Mouse (Mus musculus) neural tube, embryonic 11.5 days (tissue): ENCODE results near the gene Hexb. TPM values are rescaled to one million over a fixed set of nuclear protein-coding genes. Genes with fewer than 3 reads are reported as not detected.
"Not testable (repeated sequence)": the region's sequence is repeated elsewhere in the genome, so short reads cannot be mapped to it uniquely, and the experiment has no call there.

Source experiments
- ATAC-seq: fragments of 200-750 bp; cut with Nextera tagmentation; 2 replicates; pipeline ENCODE4 v1.8.0; 2017; ENCODE audit warnings: moderate number of reproducible peaks, mild to moderate bottlenecking, moderate TSS enrichment, moderate library complexity; ENCODE audit not compliant: insufficient read depth, low FRiP score, low TSS enrichment
- DNase-seq: peaks from one replicate; pipeline ENCODE4 v3.0.0-alpha.2; 2015; ENCODE audit warnings: low spot score
- H3K27ac ChIP-seq: fragments of 300-500 bp; sonication (generic); 2 replicates; pipeline ENCODE4 v1.5.1; 2014; ENCODE audit warnings: low read depth, mild to moderate bottlenecking, low read length
- H3K27me3 ChIP-seq: fragments of 300-500 bp; sonication (generic); 2 replicates; pipeline ENCODE4 v1.6.1; 2014; ENCODE audit warnings: mild to moderate bottlenecking, low read length, mixed read lengths; ENCODE audit not compliant: control insufficient read depth, insufficient read depth
- H3K36me3 ChIP-seq: fragments of 300-500 bp; sonication (generic); 2 replicates; pipeline ENCODE4 v1.6.1; 2014; ENCODE audit warnings: mild to moderate bottlenecking, low read length, moderate library complexity, mixed read lengths; ENCODE audit not compliant: control insufficient read depth, insufficient read depth
- H3K4me1 ChIP-seq: fragments of 300-500 bp; sonication (generic); 2 replicates; pipeline ENCODE4 v1.6.1; 2014; ENCODE audit warnings: low read length, mixed read lengths; ENCODE audit not compliant: control insufficient read depth, insufficient read depth
- H3K4me2 ChIP-seq: fragments of 300-500 bp; sonication (generic); 2 replicates; pipeline ENCODE4 v1.6.1; 2014; ENCODE audit warnings: low read depth, mild to moderate bottlenecking, moderate library complexity
- H3K4me3 ChIP-seq: fragments of 300-500 bp; sonication (generic); 2 replicates; pipeline ENCODE4 v1.5.1; 2014; ENCODE audit warnings: low read depth, low read length
- H3K9ac ChIP-seq: fragments of 300-500 bp; sonication (generic); 2 replicates; pipeline ENCODE4 v1.6.1; 2014; ENCODE audit warnings: mild to moderate bottlenecking, low read length
- H3K9me3 ChIP-seq: fragments of 300-500 bp; sonication (generic); 2 replicates; pipeline ENCODE4 v1.6.1; 2016; ENCODE audit warnings: low read length; ENCODE audit not compliant: control insufficient read depth
- WGBS: fragments of 180-500 bp; shearing (Covaris S2); extraction: QIAGEN DNeasy Blood & Tissue Kit; methylation state at CpG from one replicate; pipeline ENCODE4 v1.1.7; 2014; 5-methylcytosine and 5-hydroxymethylcytosine counted together
- polyA plus RNA-seq: library from polyadenylated mRNA; unstranded; fragments of >200 nt; fragmentation: Nextera tagmentation; extraction: Ambion mirVana; gene quantifications from 2 replicates; pipeline ENCODE4 v1.2.1, GENCODE M21; 2014

The Hexb gene
- polyA plus RNA-seq, 1 experiment from 2014 or later: 25.3 TPM

- 81% methylated on average over 4 of the region's 4 CpGs for WGBS
- Histone ChIP-seq H3K9ac (no peak overlapping the region), H3K9me3 (no peaks in the 10 kb centered on the region), H3K4me3 (no peak overlapping the region), H3K27me3 (no peaks in the 10 kb centered on the region), H3K27ac (no peak overlapping the region), H3K4me2 (no peak overlapping the region), H3K36me3 (no peaks in the 10 kb centered on the region), H3K4me1 (no peaks in the 10 kb centered on the region)
- ATAC-seq (no peak), DNase-seq (no peak)
These were observed 15.3 kb downstream of the Hexb start for GRCm38 (mm10) chr13:97182821-97183220.

GRCm38 (mm10) chr13:97180113-97180828 lies 17.9 kb downstream of the Hexb start:
- ATAC-seq (no peak), DNase-seq (no peak)
- WGBS: 70% methylated on average over 6 of the region's 6 CpGs
- Histone ChIP-seq H3K9me3 (no peaks in the 10 kb centered on the region), H3K4me2 (no peak overlapping the region), H3K27me3 (no peaks in the 10 kb centered on the region), H3K4me3 (no peak overlapping the region), H3K36me3 (no peaks in the 10 kb centered on the region), H3K9ac (no peak overlapping the region), H3K4me1 (no peaks in the 10 kb centered on the region), H3K27ac (no peak overlapping the region)

- no peak overlapping the region for H3K4me2 ChIP-seq
- H3K27ac ChIP-seq: no peak overlapping the region
- DNase-seq (no peak), ATAC-seq (no peak)
- no peak overlapping the region for H3K9ac ChIP-seq
- 80% methylated on average over 7 of the region's 7 CpGs for WGBS
- no peaks in the 10 kb centered on the region for H3K9me3 ChIP-seq
- peaks cover 3% of the 10 kb centered on the region; the same call in 1 of the 2 replicates for H3K36me3 ChIP-seq
- H3K4me3 ChIP-seq: no peak overlapping the region
- no peaks in the 10 kb centered on the region for H3K27me3 ChIP-seq
- H3K4me1 ChIP-seq: no peaks in the 10 kb centered on the region
These were observed 19.2 kb downstream of the Hexb start for GRCm38 (mm10) chr13:97178943-97179342.

GRCm38 (mm10) chr13:97176731-97177130 lies 21.4 kb downstream of the Hexb start:
- H3K4me1 ChIP-seq: no peaks in the 10 kb centered on the region
- no peak for ATAC-seq
- H3K36me3 ChIP-seq: peaks cover 13% of the 10 kb centered on the region
- no peak overlapping the region for H3K4me3 ChIP-seq
- 89% methylated on average over 5 of the region's 5 CpGs for WGBS
- no peak for DNase-seq
- no peaks in the 10 kb centered on the region for H3K9me3 ChIP-seq
- H3K9ac ChIP-seq: no peak overlapping the region
- no peaks in the 10 kb centered on the region for H3K27me3 ChIP-seq
- H3K4me2 ChIP-seq: no peak overlapping the region
- no peak overlapping the region for H3K27ac ChIP-seq

- Histone ChIP-seq H3K36me3 (peaks cover 13% of the 10 kb centered on the region), H3K9ac (no peak overlapping the region), H3K27me3 (no peaks in the 10 kb centered on the region), H3K4me1 (no peaks in the 10 kb centered on the region), H3K9me3 (no peaks in the 10 kb centered on the region), H3K4me2 (no peak overlapping the region), H3K4me3 (no peak overlapping the region), H3K27ac (no peak overlapping the region)
- ATAC-seq: no peak
- 84% methylated on average over 10 of the region's 10 CpGs for WGBS
- no peak for DNase-seq
These were observed 22.5 kb downstream of the Hexb start for GRCm38 (mm10) chr13:97175520-97176264.

- Histone ChIP-seq H3K36me3 (no peaks in the 10 kb centered on the region), H3K4me2 (no peak overlapping the region), H3K9ac (no peak overlapping the region), H3K27ac (no peak overlapping the region), H3K4me3 (no peak overlapping the region), H3K27me3 (no peaks in the 10 kb centered on the region), H3K9me3 (no peaks in the 10 kb centered on the region), H3K4me1 (no peaks in the 10 kb centered on the region)
- DNase-seq (peak; percentile 51), ATAC-seq (no peak)
- WGBS: 66% methylated on average over 4 of the region's 4 CpGs
These were observed 52.3 kb downstream of the Hexb start for GRCm38 (mm10) chr13:97145834-97146233.

- H3K36me3 ChIP-seq: no peaks in the 10 kb centered on the region
- no peak for DNase-seq
- H3K9ac ChIP-seq: no peak overlapping the region
- no peak overlapping the region for H3K4me2 ChIP-seq
- H3K27ac ChIP-seq: no peak overlapping the region
- H3K9me3 ChIP-seq: no peaks in the 10 kb centered on the region
- no peak overlapping the region for H3K4me3 ChIP-seq
- H3K27me3 ChIP-seq: no peaks in the 10 kb centered on the region
- no peak for ATAC-seq
- WGBS: 89% methylated on average over 7 of the region's 7 CpGs
- 0 out of 2 replicates have a peak, but pooled peaks cover 2% of the 10 kb centered on the region for H3K4me1 ChIP-seq
These were observed 55.8 kb downstream of the Hexb start for GRCm38 (mm10) chr13:97142321-97142720.

- peak overlapping the region; percentile 92 for H3K4me3 ChIP-seq
- H3K36me3 ChIP-seq, H3K9me3 ChIP-seq, H3K27me3 ChIP-seq, DNase-seq, H3K4me1 ChIP-seq, H3K27ac ChIP-seq: not testable (repeated sequence)
- peak overlapping the region; percentile 43 for H3K4me2 ChIP-seq
- peak; percentile 14; the same call in 1 of the 2 replicates for ATAC-seq
- WGBS: 35% methylated on average over 8 of the region's 8 CpGs
- H3K9ac ChIP-seq: peak overlapping the region; percentile 92
These were observed 59.7 kb downstream of the Hexb start for GRCm38 (mm10) chr13:97138404-97138931.
